Mouse (Mus musculus) testis, postnatal 14 days (tissue): ENCODE measurements at regions not wholly inside any gene's neighbourhood (a gene's known extent, or its start where the extent isn't known, plus 50 kb on each side); places are given as distances from the start of the nearest gene placed in this dataset.

Experiments
- DNase-seq: peaks from one replicate; pipeline ENCODE4 v3.0.0; 2021; ENCODE audit warnings: low spot score

DNA sequence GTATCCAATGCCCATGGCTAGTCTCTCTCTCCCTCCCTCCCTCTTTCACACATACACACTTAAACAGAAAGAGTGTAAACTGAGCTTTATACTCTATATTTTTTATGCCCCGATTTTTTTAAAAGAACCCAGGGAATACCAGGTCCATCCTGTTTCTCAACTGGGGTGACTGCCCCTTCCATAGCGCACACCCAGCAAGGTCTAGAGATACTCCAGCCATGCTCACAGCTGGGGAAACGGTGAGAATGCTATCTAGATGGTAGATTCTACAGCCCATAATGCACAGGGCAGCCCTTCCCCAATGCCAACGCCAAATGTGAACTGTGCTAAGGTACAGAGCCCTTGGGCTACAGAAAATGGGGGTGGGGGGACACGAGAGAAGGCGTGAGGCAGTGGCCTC lies 51.2 kb upstream of the Tln2 start:
- DNase-seq, result no peak

DNA sequence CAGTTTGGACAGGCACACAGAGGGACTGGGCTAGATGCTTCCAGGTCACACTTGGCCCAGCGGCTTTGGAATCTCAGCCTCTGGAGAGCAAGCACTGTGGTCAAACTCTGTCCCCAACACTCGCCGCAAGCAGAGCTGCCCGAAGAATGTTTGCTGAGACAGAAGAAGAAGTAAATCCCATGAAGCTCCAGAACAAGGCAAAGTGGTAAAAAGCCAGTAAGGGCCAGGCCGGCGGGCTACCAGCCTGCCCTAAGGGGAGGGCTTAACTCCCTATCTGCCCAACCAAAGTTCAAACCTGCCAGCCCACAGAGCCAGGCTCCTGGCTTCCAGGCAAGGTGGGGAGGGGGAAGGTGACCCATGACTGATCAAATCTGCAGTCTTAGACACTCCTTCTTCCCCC lies 52.2 kb upstream of the Tln2 start:
- DNase-seq, result no peak

DNA sequence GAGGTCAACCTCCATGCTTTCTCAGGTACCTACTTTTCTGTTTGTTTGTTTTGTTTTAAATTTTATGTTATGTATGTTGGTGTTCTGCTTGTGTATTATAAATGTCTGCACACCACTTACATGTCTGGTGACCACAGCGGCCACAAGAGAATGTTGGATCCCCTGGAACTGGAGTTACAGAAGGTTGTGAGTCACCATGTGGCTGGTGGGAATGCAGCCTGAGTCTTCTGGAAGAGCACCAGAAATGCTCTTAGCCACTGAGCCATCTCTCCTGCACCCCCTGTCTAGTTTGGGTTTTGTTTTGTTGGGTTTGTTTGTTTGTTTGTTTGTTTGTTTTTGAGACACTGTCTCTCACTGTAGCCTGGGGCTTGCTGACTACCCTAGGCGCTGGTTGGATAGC lies 52.6 kb upstream of the Tln2 start:
- DNase-seq, result no peak

DNA sequence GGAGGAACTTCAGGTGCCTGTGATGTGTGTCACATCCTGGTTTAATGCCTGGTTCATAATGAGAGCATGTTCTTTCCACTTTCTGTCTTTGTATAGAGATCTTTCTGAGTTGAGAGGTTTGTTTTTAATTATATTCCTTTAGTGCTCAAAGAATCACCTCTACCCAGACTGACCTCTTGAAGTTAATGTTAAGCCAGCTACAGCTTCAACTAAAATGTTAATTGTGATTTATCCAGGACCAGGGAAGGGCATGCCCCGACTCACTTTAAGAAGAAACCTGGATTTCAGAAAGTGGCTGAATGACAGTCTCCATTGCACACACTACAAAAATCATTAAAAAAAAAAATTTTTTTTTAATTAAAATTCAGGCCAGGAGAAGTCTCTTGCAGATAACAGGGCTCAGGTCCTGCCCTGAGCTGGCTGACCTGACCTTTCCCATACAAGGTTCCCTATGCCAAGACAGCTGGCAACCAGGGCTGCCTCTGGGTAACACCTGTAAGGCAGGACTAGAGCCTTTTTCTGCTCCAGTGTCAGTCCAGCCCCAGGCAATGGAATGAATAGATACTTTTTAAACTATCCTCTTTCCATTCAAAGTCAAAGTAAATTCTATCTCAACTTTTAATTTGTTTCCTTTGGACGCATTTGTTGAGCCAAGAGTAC lies 54.7 kb upstream of the Tln2 start:
- peak; percentile 36 for DNase-seq

DNA sequence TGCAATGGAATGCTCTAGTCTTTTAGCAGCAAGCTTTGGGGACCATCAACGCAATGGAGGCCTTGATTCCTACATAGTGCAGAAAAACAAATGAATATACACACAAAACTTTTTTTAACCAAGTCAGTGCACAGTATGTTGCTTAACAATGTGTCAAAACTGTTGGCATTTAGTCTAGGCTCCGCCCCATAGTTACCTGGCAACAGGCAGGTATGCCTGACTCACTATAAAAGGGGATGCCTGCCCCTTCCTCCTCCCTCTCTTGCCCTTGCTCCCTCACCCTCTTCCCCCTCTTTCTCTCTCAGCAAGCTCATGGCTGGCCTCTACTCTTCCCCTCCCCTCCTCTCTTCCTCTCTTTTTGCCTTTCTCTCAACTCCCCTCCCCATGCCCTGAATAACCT lies 56.7 kb upstream of the Tln2 start:
- no peak for DNase-seq

DNA sequence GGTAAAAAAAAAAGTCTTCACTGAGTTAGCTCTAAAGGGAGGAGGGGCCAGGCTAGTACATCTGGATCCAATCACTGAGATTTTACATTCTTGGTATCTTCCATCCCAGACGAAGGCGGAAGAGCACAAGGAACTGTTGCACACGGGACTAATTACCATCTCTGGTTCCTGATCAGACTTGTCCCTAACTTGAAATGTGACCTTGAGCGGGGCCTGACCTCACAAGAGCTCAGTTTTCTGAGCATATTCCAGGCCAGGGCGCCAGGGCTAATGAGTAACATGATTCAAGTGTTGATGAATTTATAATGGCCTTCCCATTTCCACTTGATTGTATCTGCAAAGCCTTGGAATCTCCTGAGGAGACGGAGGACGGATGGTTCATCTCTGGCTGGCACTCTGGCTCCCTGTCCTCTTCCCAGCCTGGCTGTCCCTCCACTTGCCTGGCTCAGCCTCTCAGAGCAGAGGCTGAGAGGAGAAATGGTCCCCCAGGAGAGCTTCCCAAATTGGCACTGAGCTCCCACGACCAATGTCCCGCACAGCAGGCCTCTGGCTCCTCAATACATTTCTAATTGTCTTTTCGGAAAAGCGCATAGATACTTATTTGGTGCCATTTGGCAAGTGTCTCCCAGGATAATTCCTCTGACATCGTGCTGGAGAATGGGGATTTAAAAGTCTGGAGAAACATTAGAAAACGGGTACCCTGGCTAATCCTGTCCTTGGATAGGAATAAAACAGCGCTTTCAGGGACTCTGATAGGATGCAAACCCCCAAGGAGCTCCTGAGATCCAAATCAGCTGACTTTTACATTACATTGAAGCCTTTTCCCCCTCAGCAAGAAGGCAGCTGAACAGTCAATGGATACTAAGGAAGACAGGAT lies 58.1 kb upstream of the Tln2 start:
- DNase-seq, result no peak

DNA sequence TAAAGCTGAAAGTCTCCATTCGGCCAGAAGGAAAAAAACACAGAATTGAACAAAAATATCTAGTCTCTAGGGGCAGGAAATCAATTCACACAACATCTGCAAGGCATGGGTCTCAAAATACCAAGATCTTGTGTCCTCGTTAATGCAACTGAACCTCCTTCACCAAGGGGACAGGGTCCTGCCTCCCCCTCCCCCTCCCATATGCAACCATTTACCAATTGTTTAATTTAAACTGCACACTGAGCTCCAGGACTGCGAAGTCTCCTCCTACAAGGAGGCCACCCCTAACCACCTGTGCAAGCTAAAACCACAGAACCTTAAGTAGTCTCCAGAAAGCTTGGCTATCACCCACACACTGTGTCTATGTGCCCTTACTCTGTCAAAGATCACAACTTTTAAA lies 61.4 kb upstream of the Tln2 start:
- no peak for DNase-seq

DNA sequence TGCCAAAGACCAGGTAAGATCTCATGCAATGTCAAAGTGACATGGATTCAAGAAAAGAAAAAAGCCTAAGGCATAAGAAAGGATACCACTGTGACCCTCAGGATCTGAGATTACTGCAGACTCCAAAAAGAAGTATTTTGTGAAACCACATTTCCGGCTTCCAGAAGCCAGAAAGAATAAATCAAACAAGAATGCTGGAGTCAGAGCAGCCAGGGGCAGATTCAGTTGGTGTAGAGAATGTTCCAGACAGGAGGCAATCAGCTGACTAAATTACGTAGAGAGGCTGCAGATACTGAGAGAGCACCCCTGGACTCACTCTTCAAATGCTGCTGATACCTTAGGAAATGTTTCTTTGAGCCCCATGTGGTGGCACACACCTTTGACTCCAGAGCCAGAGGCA lies 67.7 kb upstream of the Tln2 start:
- no peak for DNase-seq

DNA sequence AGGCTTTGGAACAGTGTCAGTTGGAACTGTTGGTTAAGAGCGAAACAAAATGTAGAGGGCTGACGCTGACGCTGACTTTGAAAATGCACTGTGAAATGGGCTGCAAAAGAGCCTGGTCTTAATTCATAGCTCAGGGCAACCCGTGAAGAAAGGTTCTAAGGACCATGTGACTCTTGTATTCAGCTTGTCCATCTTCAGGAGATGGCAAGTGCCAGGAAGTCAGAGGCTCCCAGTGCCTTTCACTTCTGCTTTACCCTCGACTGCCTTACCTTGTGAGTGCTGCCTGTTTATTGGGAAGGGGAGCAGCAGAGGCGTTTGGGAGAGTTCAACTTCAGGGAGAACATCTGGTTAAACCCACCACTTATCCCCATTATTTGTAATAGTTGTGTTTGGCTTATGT lies 70.1 kb upstream of the Tln2 start:
- DNase-seq, result no peak

DNA sequence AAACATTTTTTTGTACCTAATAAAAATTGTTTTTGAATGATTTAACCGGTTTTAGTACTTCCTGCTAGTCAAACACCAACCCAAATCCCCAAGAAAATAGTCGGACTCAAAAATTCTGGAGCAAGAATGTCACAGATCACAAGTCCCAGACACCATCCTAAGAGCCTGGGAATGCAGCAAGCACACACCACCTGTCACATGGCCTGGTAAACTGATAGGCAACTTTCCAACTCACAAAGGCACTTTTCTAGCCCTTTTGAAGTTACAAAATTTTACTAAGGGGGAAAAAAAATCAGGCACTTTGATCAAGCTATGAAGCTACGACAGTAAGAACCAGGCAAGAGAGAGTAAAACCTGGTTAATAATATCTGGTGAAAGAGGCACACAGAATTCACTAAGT lies 70.7 kb upstream of the Tln2 start:
- DNase-seq, result no peak

DNA sequence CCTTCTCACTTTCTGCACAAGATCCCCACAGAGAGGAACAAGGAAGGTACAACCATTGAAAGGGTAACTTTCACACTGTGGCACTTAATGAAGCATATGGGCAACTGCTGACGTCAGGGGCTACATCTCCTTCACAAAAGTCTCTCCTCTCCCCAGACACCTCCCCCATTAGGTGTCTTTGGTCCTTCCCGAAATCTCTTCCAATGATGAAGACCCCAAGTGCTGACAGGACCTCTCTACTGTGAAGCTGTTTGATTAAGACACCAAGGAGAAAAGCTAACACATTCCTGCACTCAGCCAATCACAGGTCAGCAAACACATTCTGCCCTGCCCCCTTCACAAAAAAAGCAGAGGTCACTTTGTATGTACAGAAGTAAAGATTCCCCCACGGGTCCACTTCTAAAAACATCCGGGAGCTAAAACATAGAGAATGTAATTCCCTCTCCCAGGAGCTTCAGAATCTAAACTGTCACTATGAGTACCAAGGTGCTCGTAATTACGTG lies 72.3 kb upstream of the Tln2 start:
- DNase-seq, result no peak

DNA sequence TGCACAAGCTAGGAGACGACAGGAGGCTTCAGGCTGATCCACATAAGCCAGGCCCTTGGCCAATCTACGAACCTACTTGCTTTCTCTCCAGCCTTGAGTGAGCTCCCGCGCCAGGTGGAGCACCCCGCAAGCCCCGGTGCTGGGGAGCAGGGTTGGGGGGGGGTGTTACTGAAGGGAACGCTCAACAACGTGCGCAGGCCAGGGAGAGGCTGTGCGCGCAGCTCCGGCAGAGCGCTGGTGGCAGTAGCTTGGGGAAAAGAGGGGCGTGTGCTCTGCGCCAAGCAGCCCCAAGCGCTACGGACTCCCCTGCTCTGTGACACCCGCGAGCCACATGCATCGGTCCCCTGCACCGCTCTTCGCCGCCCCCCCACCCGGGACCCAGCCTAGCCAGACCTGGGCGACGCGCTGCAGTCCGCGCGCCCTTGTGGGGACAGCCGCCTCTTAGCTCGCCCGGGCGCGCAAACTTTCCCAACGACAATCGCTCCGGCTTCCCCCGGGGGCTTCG lies 73.1 kb upstream of the Tln2 start:
- peak; percentile 9 for DNase-seq

DNA sequence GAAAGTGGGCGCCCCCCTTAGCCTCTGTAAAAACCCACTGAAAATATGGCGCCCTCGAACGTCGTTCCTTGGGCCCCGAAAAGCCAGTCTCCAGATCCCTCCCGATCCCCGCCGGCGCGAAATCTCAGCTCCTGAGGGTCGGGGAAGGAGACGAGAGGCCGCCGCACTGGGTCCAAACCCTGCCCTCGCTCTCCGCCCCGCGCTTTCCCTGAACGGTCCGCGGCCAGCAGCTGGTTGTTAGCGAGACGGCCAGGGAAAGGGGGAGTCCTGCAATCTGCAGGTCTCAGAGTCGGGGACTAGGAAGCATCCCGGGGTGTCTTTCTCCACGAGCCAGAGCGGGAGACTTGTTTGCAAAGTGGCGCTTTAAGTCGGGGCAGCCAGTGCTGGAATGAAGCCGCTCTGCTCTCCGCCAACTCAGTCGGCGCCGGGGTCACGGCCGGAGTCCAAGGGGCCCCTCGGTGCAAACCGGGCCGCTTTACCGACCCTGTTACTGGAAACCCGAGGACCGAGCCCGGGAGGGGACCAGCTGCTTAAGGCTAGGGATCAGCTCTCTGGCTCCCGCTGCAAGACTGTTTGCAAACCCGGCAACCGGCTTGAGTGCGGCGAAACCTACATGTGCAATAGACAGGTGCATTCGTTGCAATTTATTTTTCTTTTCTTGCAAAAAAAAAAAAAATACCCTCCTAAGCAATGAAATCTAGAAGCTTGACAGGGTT lies 73.7 kb upstream of the Tln2 start:
- peak; percentile 26 for DNase-seq

DNA sequence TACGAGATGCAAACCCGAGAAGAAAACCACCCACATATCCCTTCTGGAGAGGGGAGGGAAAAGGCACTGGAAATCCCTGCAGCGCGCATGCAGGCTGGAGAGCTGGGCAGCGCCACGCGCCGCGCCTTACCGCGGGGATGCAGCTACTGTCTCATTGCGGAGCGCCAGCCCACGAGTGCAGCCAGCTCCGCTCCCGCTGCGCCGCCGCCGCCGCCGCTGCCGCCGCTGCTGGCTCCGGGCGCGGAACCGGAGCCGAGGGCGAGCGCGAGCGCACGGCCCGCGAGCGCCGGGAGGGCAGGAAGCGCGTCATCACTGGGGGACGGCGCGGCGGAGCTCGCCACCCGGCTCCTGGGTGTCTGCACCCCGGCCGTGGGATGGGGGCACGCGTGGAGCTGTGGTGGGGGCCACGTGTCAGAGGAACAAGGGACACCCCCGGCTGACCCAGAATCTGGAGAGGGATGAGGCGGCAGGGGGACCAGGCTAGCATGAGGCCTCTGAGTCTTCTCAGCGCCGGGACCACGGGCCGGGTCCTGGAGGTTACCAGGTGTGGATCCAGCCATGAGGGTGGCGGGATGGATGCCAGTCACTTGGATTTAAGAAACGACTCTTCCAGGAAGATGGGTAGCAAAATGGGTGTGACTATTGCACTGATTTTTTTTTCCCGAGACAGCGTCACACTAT lies 74.4 kb upstream of the Tln2 start:
- peak; percentile 76 for DNase-seq

DNA sequence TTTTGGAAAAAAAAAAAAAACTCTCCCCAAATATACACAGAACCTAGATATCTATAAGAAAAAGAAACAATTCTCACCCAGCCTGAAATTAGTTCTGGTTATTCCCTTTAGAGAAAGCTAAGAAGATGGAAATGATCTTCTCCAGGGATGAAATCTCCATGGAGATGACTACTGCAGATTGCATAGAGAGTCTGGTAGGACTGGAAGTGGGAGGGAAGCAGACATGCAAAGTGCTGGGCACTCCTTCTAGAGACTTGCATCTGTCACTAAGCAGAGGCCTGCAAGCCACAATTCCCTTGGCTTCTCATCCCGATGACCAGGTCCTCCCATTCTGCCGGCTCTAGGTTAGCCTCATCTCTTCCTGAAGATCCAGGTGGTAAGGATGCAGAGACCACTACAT lies 87.3 kb upstream of the Tln2 start:
- DNase-seq, result no peak

DNA sequence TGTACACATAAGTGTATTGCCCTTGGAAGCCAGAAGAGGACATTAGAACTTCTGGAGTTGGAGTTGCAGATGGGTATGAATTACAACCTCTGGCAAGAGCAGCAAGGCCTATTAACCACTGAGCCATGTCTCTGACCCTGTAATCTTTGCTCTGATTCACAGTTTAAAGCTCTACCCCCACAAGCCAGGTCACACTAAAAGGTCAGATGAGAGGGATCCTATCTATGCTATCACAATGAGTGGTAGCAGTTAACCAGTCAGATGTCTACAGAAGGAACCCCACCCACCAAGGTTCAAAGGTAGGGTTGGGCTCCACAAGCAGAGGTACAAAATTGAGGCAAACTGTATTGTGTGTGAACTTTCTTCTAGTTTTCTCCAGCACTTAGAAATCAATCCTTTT lies 94.5 kb upstream of the C2cd4b start:
- no peak for DNase-seq

DNA sequence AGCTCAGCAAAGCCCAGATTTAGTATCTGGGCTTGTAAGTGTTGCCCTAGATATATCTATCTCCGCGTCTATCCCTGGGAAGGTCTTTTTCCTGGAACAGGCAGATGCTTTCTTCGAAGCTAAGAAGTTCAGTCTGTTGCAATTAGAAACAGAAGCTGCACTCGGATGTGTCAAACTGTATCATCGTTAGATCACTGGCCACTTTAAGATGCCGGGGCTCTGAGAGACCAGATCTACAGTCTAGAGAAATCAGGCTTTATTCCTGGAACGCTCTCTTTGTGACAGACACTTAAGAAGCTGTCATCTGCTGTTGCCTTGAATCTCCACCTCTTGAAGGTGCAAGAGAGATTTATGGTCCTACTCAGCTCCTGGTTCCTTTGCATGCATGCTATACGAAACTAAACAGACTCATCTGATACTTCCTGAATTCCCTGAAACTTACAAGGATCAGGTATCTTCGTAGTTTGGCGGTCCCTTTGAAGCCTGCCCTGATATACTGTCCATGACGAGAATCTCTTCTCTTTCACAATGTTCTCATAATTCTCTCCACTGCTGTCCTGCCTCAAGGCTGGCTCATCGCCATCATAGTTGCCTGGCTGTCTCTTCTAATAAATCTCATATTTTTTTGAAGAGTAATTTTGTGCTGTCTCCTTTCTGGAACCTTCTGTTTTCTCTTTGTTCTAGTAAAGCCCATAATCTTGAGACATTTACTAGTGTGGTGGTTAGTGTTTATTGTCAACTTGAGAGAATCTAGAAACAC lies 88.8 kb upstream of the C2cd4b start:
- no peak for DNase-seq

DNA sequence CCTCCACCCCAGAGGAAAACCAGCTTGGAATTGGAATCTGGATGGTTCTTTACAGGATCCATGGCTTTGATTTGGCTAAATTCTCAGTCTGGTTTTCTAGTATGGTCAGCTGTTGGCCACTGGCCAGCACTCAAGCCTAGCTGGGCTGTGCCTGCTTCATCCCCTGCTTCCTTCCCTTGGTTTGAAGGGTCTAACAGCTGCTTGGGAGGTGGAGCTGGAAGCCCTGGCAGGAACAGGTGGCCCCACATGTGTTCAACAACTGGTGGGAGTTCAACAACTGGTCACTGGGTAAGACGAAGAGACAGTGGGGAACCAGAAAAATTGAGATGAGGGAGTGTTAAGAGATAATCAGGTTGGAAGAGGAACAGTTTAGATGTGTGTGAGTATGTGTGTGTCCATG lies 82.3 kb upstream of the C2cd4b start:
- DNase-seq, result no peak

DNA sequence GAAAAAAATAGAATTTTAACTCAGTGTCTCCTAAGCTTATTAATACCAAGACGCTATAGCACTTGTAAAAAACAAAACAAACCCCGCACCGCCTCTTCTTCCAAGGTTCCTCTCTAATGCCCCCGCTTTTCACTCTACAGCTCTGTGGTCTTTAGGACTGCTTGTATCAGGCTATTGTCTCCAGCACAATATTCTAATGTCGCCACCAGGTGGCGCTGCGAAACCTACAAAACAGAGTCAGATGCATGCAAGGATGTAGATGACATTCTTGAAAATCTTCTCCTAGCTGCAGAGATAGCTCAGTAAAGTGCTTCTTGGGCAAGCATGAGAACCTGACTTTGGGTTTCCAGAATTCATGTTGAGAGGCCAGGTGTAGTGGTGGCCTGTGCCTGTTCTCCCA lies 75.9 kb upstream of the C2cd4b start:
- peak; percentile 16 for DNase-seq

DNA sequence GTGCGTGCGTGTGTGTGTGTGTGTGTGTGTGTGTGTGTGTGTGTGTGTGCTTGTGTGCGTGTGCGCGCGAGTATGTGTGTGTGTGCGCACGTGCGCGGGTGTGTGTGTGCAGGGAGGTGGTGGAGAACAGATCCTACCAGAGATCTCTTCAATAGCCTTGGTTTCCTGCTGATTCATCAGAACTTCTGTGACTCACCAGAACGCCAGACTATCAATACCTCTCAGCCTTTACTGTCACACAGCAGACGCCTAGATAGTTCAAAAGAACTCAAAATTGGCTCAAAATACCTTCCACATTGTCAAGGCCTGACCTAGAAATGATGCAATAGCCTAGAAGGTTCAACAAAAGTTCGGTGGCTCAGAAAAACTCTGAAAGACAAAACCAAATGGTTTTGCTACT lies 66.8 kb upstream of the C2cd4b start:
- no peak for DNase-seq

DNA sequence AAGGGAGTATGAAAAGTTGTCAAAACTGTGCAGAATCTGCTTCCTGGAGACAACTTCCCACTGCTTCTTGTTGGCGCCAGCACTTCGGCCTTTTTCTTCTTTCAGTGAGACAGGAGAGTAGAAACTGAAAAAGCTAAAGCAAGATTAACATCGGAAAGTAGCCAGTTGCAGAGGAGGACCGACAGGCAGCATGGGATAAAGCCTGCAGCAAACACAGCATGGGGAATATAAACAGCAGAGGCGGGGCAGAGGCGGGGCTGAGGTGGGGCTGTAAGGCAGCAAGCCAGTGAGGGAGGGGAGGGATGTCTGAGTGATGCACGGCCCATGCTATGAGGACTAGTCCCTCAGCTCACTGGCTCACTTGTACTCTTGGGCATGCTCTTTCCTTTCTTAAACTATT lies 65.5 kb upstream of the C2cd4b start:
- no peak for DNase-seq
